Mouse (Mus musculus) CH12.LX (cell line): Measurements from ENCODE around the gene 4930426L09Rik.

ENCODE experiments used
- CTCF ChIP-seq, 2 experiments: IDR thresholded peaks in 1 of 2; conservative IDR thresholded peaks in 1 of 2; 2 replicates each; pipeline ENCODE4 v1.5.1; 2011 to 2012; ENCODE audit warnings: low read depth in 2 of 2, low read length in 2 of 2, improper control_type of control experiment in 1 of 2, inconsistent platforms in 1 of 2, mild to moderate bottlenecking in 1 of 2, moderate library complexity in 1 of 2
- E2F4 ChIP-seq: IDR thresholded peaks from 2 replicates; pipeline ENCODE4 v1.6.1; 2011; ENCODE audit warnings: low read depth, low read length, improper control_type of control experiment; ENCODE audit not compliant: insufficient replicate concordance
- EP300 ChIP-seq: IDR thresholded peaks from 2 replicates; pipeline ENCODE4 v1.6.1; 2011; ENCODE audit warnings: low read length, improper control_type of control experiment
- JUN ChIP-seq: IDR thresholded peaks from 2 replicates; pipeline ENCODE4 v1.6.1; 2011; ENCODE audit warnings: low read depth, mild to moderate bottlenecking, low read length, improper control_type of control experiment, moderate library complexity; ENCODE audit not compliant: insufficient read depth
- MAFK ChIP-seq: IDR thresholded peaks from 2 replicates; pipeline ENCODE4 v1.6.1; 2011; ENCODE audit warnings: low read length, improper control_type of control experiment; ENCODE audit not compliant: insufficient replicate concordance
- MAX ChIP-seq: IDR thresholded peaks from 2 replicates; pipeline ENCODE4 v1.6.1; 2011; ENCODE audit warnings: low read length, improper control_type of control experiment
- MAZ ChIP-seq: IDR thresholded peaks from 2 replicates; pipeline ENCODE4 v1.6.1; 2012; ENCODE audit warnings: low read depth, mild to moderate bottlenecking, inconsistent platforms, low read length, improper control_type of control experiment, moderate library complexity
- PAX5 ChIP-seq: IDR thresholded peaks from 2 replicates; pipeline ENCODE4 v1.6.1; 2012; ENCODE audit warnings: low read length, inconsistent platforms, mixed read lengths
- POLR2A ChIP-seq: IDR thresholded peaks from 2 replicates; pipeline ENCODE4 v1.6.1; 2011; ENCODE audit warnings: low read depth, mild to moderate bottlenecking, improper control_type of control experiment, low read length
- RAD21 ChIP-seq: IDR thresholded peaks from 2 replicates; pipeline ENCODE4 v1.6.1; 2011; ENCODE audit warnings: low read depth, mild to moderate bottlenecking, low read length, improper control_type of control experiment, moderate library complexity
- RCOR1 ChIP-seq: conservative IDR thresholded peaks from 2 replicates; pipeline ENCODE4 v1.6.1; 2012; ENCODE audit warnings: low read depth, mild to moderate bottlenecking, inconsistent platforms, low read length, improper control_type of control experiment
- UBTF ChIP-seq: IDR thresholded peaks from 2 replicates; pipeline ENCODE4 v1.6.1; 2012; ENCODE audit warnings: low read depth, mild to moderate bottlenecking, inconsistent platforms, low read length, improper control_type of control experiment, moderate library complexity
- ZKSCAN1 ChIP-seq: IDR thresholded peaks from 2 replicates; pipeline ENCODE4 v1.6.1; 2012; ENCODE audit warnings: low read depth, inconsistent platforms, low read length, improper control_type of control experiment, borderline replicate concordance
- ZMIZ1 ChIP-seq: IDR thresholded peaks from 2 replicates; pipeline ENCODE4 v1.6.1; 2012; ENCODE audit warnings: low read depth, mild to moderate bottlenecking, inconsistent platforms, low read length, improper control_type of control experiment

DNA sequence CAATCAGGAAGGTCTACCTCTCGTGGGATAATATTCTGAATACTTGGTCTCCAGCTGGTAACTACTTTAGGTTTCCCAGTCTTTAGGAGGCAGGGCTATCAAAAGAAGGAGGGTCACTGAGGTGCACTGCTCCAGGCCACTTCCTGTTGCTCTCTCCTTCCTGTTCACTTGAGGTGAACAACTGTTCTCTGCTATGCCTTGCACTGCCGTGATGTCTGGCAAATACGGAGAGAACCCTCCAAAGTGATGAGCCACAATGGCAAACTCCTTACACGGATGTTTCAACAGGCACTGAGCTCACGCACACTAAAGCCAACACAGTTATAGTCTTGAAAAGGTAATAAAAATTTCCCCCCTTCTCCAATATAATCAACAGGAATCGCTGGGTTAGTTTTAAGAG lies 15.6 kb upstream of the 4930426L09Rik start:
- TF ChIP-seq E2F4 (no peak), UBTF (no peak), CTCF (conservative IDR thresholded peaks at IDR 0.05 in 1 of 2, IDR thresholded peaks at IDR 0.05 in 1 of 2; ENCODE audit: low read depth in 2 of 2, low read length in 2 of 2) (no peak), EP300 (no peak), JUN (no peak), MAX (no peak), MAZ (no peak), ZMIZ1 (no peak), ZKSCAN1 (no peak), RCOR1 (no peak), POLR2A (no peak), PAX5 (no peak), MAFK (no peak), RAD21 (no peak)
